In the genomic region with DNA sequence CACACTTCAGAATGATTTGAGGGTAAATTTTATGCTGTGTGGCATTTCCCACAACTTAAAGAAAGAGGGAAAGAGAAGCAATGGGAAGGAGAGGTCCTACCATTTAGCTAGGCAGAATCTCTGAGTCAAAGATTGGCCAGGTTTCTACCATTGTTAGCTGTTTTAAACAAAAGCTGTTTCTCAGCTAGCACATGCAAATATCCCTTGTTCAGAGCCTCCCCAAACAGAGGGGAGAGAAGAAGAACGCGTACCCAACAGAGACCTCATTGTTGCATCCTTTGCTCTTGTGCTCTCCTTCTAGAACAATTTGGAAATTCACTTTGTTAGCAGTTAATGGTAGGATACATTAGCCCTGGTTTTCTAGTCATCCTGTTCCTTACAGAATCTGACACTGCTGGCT, we compare ENCODE assay signal across 16 mouse cellular contexts.
"Had no signal": no experiment of that assay in that cellular context is flagged by ENCODE, and none has a peak within 500 bp of the region (broad histone marks: within the 10 kb centered on the region; RNA-seq: fewer than 3 reads in every experiment).

No protein-coding gene starts in this region.

- H3K27ac ChIP-seq: lung, embryonic 15.5 days; macrophage; midbrain, embryonic 13.5 days; midbrain, embryonic 15.5 days; neural tube, embryonic 12.5 days; stomach, embryonic 15.5 days; stomach, postnatal 0 days had no signal

- H3K4me3 ChIP-seq: lung, embryonic 15.5 days; megakaryocyte, embryonic 14.5 days; midbrain, embryonic 13.5 days; midbrain, embryonic 15.5 days; neural tube, embryonic 12.5 days; stomach, embryonic 15.5 days had no signal

- DNase-seq: liver, postnatal 0 days; lung, adult 2 months; lung, postnatal 14 days; lung, postnatal 36 days; right cerebral cortex, postnatal 25 days; thymus, adult 18-20 months; thymus, postnatal 14 days; thymus, postnatal 36 days had no signal
